Mouse (Mus musculus): ENCODE results near the gene Kirrel3. TPM values are rescaled to one million over a fixed set of nuclear protein-coding genes. Genes with fewer than 3 reads are reported as not detected.

Kirrel3 gene
- total RNA-seq, 2 experiments from 2014 or later: 1.7 to 1.9 TPM

- no peak for DNase-seq
Measured at GRCm38 (mm10) chr9:34603750-34604149, 118.1 kb downstream of the Kirrel3 start.

- no peak for DNase-seq
Measured at GRCm38 (mm10) chr9:34604931-34605330, 119.2 kb downstream of the Kirrel3 start.

GRCm38 (mm10) chr9:34605486-34605885 is 119.8 kb downstream of the Kirrel3 start:
- DNase-seq: no peak

- no peak for DNase-seq
Measured at GRCm38 (mm10) chr9:34607976-34608375, 122.3 kb downstream of the Kirrel3 start.

GRCm38 (mm10) chr9:34612886-34613769 is 127.4 kb downstream of the Kirrel3 start:
- DNase-seq: no peak

GRCm38 (mm10) chr9:34618099-34618498 is 132.4 kb downstream of the Kirrel3 start:
- DNase-seq: no peak

- no peak for DNase-seq
Measured at GRCm38 (mm10) chr9:34619913-34620312, 134.2 kb downstream of the Kirrel3 start.

- no peak for DNase-seq
Measured at GRCm38 (mm10) chr9:34623526-34623925, 137.8 kb downstream of the Kirrel3 start.

GRCm38 (mm10) chr9:34624021-34624420 is 138.3 kb downstream of the Kirrel3 start:
- DNase-seq: no peak

GRCm38 (mm10) chr9:34628841-34629240 is 143.1 kb downstream of the Kirrel3 start:
- DNase-seq: no peak

GRCm38 (mm10) chr9:34635696-34636095 is 150.0 kb downstream of the Kirrel3 start:
- DNase-seq: no peak

- DNase-seq: no peak
Measured at GRCm38 (mm10) chr9:34643917-34644316, 158.2 kb downstream of the Kirrel3 start.

- DNase-seq: no peak
Measured at GRCm38 (mm10) chr9:34644392-34644791, 158.7 kb downstream of the Kirrel3 start.

- no peak for DNase-seq
Measured at GRCm38 (mm10) chr9:34646831-34647230, 161.1 kb downstream of the Kirrel3 start.

GRCm38 (mm10) chr9:34652278-34652677 is 166.6 kb downstream of the Kirrel3 start:
- no peak for DNase-seq

- DNase-seq: no peak
Measured at GRCm38 (mm10) chr9:34653141-34653540, 167.4 kb downstream of the Kirrel3 start.

- DNase-seq: no peak
Measured at GRCm38 (mm10) chr9:34660566-34660965, 174.9 kb downstream of the Kirrel3 start.

GRCm38 (mm10) chr9:34663412-34663811 is 177.7 kb downstream of the Kirrel3 start:
- DNase-seq: no peak

- DNase-seq: no peak
Measured at GRCm38 (mm10) chr9:34665361-34666129, 179.9 kb downstream of the Kirrel3 start.

- DNase-seq: no peak
Measured at GRCm38 (mm10) chr9:34667182-34667581, 181.5 kb downstream of the Kirrel3 start.

- no peak for DNase-seq
Measured at GRCm38 (mm10) chr9:34670906-34671305, 185.2 kb downstream of the Kirrel3 start.

GRCm38 (mm10) chr9:34686798-34687197 is 201.1 kb downstream of the Kirrel3 start:
- DNase-seq: no peak

- DNase-seq: no peak
Measured at GRCm38 (mm10) chr9:34688358-34688757, 202.7 kb downstream of the Kirrel3 start.

Data from gastrocnemius, postnatal 10 days (tissue).